Mouse (Mus musculus) CH12.LX (cell line): ENCODE results near the gene Pbrm1. TPM values are rescaled to one million over a fixed set of nuclear protein-coding genes. Genes with fewer than 3 reads are reported as not detected.

Experiments used
- DNase-seq: peaks from one replicate; pipeline ENCODE4 v3.0.0-alpha.2; 2013; ENCODE audit errors: extremely low read depth
- H3K27ac ChIP-seq: 2 replicates; pipeline ENCODE4 v1.5.1; 2012; ENCODE audit warnings: low read depth, mild to moderate bottlenecking, control low read depth, moderate library complexity; ENCODE audit not compliant: insufficient read depth
- H3K27me3 ChIP-seq: replicated peaks from 2 replicates; pipeline ENCODE3; 2012; ENCODE audit warnings: inconsistent platforms
- H3K36me3 ChIP-seq, 2 experiments: replicated peaks in 1 of 2; 2 replicates each; pipeline versions ENCODE3 to v1.6.1; 2012; ENCODE audit warnings: inconsistent platforms in 1 of 2, low read length in 1 of 2, mild to moderate bottlenecking in 1 of 2, mixed read lengths in 1 of 2, moderate library complexity in 1 of 2; ENCODE audit not compliant: control insufficient read depth in 1 of 2, insufficient read depth in 1 of 2
- H3K4me1 ChIP-seq, 2 experiments: 2 replicates each; pipeline ENCODE4 v1.6.1; 2012; ENCODE audit warnings: inconsistent platforms in 1 of 2, moderate library complexity in 1 of 2; ENCODE audit not compliant: insufficient read depth in 2 of 2, control insufficient read depth in 1 of 2
- H3K4me2 ChIP-seq: 2 replicates; pipeline ENCODE4 v1.6.1; 2012; ENCODE audit warnings: low read depth, mild to moderate bottlenecking, control low read depth; ENCODE audit not compliant: poor library complexity, insufficient read depth, severe bottlenecking
- H3K4me3 ChIP-seq, 3 experiments: fragments of 150-350 bp in 1 of 3; sonication (generic) in 1 of 3; replicated peaks in 1 of 3; 2 replicates each; pipeline versions ENCODE3 to v1.5.1; 2011 to 2012; ENCODE audit warnings: low read depth in 2 of 3, low read length in 2 of 3, mild to moderate bottlenecking in 2 of 3, moderate library complexity in 2 of 3, control low read depth in 1 of 3, improper control_type of control experiment in 1 of 3, inconsistent platforms in 1 of 3, mixed read lengths in 1 of 3; ENCODE audit not compliant: poor library complexity in 1 of 3
- H3K79me2 ChIP-seq: replicated peaks from 2 replicates; pipeline ENCODE4 v1.6.1; 2012; ENCODE audit warnings: mild to moderate bottlenecking, moderate library complexity; ENCODE audit not compliant: control insufficient read depth, poor library complexity, insufficient read depth, severe bottlenecking; ENCODE audit errors: extremely low read depth
- H3K9ac ChIP-seq: 2 replicates; pipeline ENCODE4 v1.6.1; 2012; ENCODE audit warnings: low read depth, mild to moderate bottlenecking, control low read depth, moderate library complexity; ENCODE audit not compliant: insufficient read depth
- H3K9me3 ChIP-seq: replicated peaks from 2 replicates; pipeline ENCODE3; 2012; ENCODE audit warnings: low read length, inconsistent platforms, mixed read lengths
- BHLHE40 ChIP-seq: IDR thresholded peaks from 2 replicates; pipeline ENCODE4 v1.6.1; 2011; ENCODE audit warnings: mild to moderate bottlenecking, low read depth, low read length, improper control_type of control experiment
- CHD1 ChIP-seq: IDR thresholded peaks from 2 replicates; pipeline ENCODE4 v1.6.1; 2012; ENCODE audit warnings: low read depth, low read length, improper control_type of control experiment, inconsistent platforms
- CTCF ChIP-seq, 2 experiments: IDR thresholded peaks in 1 of 2; conservative IDR thresholded peaks in 1 of 2; 2 replicates each; pipeline ENCODE4 v1.5.1; 2011 to 2012; ENCODE audit warnings: low read depth in 2 of 2, low read length in 2 of 2, improper control_type of control experiment in 1 of 2, inconsistent platforms in 1 of 2, mild to moderate bottlenecking in 1 of 2, moderate library complexity in 1 of 2
- ELF1 ChIP-seq: IDR thresholded peaks from 2 replicates; pipeline ENCODE4 v1.6.1; 2014; ENCODE audit warnings: low read depth, mild to moderate bottlenecking, inconsistent platforms, low read length, improper control_type of control experiment
- ETS1 ChIP-seq: conservative IDR thresholded peaks from 2 replicates; pipeline ENCODE4 v1.6.1; 2012; ENCODE audit warnings: low read depth, mild to moderate bottlenecking, inconsistent platforms, low read length, improper control_type of control experiment, moderate library complexity
- GABPA ChIP-seq: IDR thresholded peaks from 2 replicates; pipeline ENCODE4 v1.6.1; 2012; ENCODE audit warnings: low read depth, low read length, improper control_type of control experiment, inconsistent platforms; ENCODE audit not compliant: insufficient replicate concordance
- HCFC1 ChIP-seq: IDR thresholded peaks from 2 replicates; pipeline ENCODE4 v1.6.1; 2012; ENCODE audit warnings: low read depth, mild to moderate bottlenecking, inconsistent platforms, low read length, improper control_type of control experiment
- JUN ChIP-seq: IDR thresholded peaks from 2 replicates; pipeline ENCODE4 v1.6.1; 2011; ENCODE audit warnings: low read depth, mild to moderate bottlenecking, low read length, improper control_type of control experiment, moderate library complexity; ENCODE audit not compliant: insufficient read depth
- JUND ChIP-seq: conservative IDR thresholded peaks from 2 replicates; pipeline ENCODE4 v1.6.1; 2011; ENCODE audit warnings: low read depth, low read length, improper control_type of control experiment
- MAX ChIP-seq: IDR thresholded peaks from 2 replicates; pipeline ENCODE4 v1.6.1; 2011; ENCODE audit warnings: low read length, improper control_type of control experiment
- MAZ ChIP-seq: IDR thresholded peaks from 2 replicates; pipeline ENCODE4 v1.6.1; 2012; ENCODE audit warnings: low read depth, mild to moderate bottlenecking, inconsistent platforms, low read length, improper control_type of control experiment, moderate library complexity
- MEF2A ChIP-seq: IDR thresholded peaks from 2 replicates; pipeline ENCODE4 v1.6.1; 2014; ENCODE audit warnings: low read depth, mild to moderate bottlenecking, inconsistent platforms, low read length, improper control_type of control experiment, borderline replicate concordance
- MXI1 ChIP-seq: IDR thresholded peaks from 2 replicates; pipeline ENCODE4 v1.6.1; 2011; ENCODE audit warnings: mild to moderate bottlenecking, low read depth, low read length, improper control_type of control experiment
- NELFE ChIP-seq: IDR thresholded peaks from 2 replicates; pipeline ENCODE4 v1.6.1; 2011; ENCODE audit warnings: low read depth, low read length, improper control_type of control experiment
- RAD21 ChIP-seq: IDR thresholded peaks from 2 replicates; pipeline ENCODE4 v1.6.1; 2011; ENCODE audit warnings: low read depth, mild to moderate bottlenecking, low read length, improper control_type of control experiment, moderate library complexity
- SIN3A ChIP-seq: IDR thresholded peaks from 2 replicates; pipeline ENCODE4 v1.6.1; 2012; ENCODE audit warnings: low read length, improper control_type of control experiment, inconsistent platforms
- TCF12 ChIP-seq: IDR thresholded peaks from 2 replicates; pipeline ENCODE4 v1.6.1; 2014; ENCODE audit warnings: low read depth, mild to moderate bottlenecking, inconsistent platforms, low read length, improper control_type of control experiment
- UBTF ChIP-seq: IDR thresholded peaks from 2 replicates; pipeline ENCODE4 v1.6.1; 2012; ENCODE audit warnings: low read depth, mild to moderate bottlenecking, inconsistent platforms, low read length, improper control_type of control experiment, moderate library complexity
- USF1 ChIP-seq: IDR thresholded peaks from 2 replicates; pipeline ENCODE4 v1.6.1; 2014; ENCODE audit warnings: low read depth, mild to moderate bottlenecking, inconsistent platforms, low read length, improper control_type of control experiment
- ZKSCAN1 ChIP-seq: IDR thresholded peaks from 2 replicates; pipeline ENCODE4 v1.6.1; 2012; ENCODE audit warnings: low read depth, inconsistent platforms, low read length, improper control_type of control experiment, borderline replicate concordance
- ZMIZ1 ChIP-seq: IDR thresholded peaks from 2 replicates; pipeline ENCODE4 v1.6.1; 2012; ENCODE audit warnings: low read depth, mild to moderate bottlenecking, inconsistent platforms, low read length, improper control_type of control experiment
- dilution Hi-C: fragments of 300-500 bp; cut with MboI; formaldehyde crosslinking; loops from 2 replicates; pipeline ENCODE4 v1.14.3; 2020; ENCODE audit warnings: low sequenced_read_pairs; ENCODE audit not compliant: extremely low pct_unique_long_range_greater_than_20kb, extremely low pct_ligation_motif_present
- in situ Hi-C: fragments of 300-500 bp; cut with MboI; formaldehyde crosslinking; loops from 3 replicates; pipeline ENCODE4 v1.14.3; 2019; ENCODE audit warnings: low sequenced_read_pairs, low pct_ligation_motif_present, low pct_unique_long_range_greater_than_20kb, mixed read lengths
- polyA plus RNA-seq: library from polyadenylated mRNA; unstranded; fragments of >175 nt; gene quantifications from 2 replicates; pipeline ENCODE4 v1.2.1, GENCODE M21; 2012; ENCODE audit warnings: low read depth; ENCODE audit not compliant: insufficient read length
- total RNA-seq, 2 experiments: library from RNA; depleted of rRNA; stranded (reverse); fragments of 300-350 nt in 1 of 2; fragments of >200 nt in 1 of 2; gene quantifications; 2 replicates each; pipeline ENCODE4 v1.2.3; 2012 to 2014

Gene Pbrm1
- total and polyA plus RNA-seq, 3 experiments: 20.4 to 28.8 (median 22.6) TPM

GRCm38 (mm10) chr14:31139666-31140065 lies 120.7 kb downstream of the Pbrm1 start:
- no peak overlapping the region for H3K9ac ChIP-seq
- dilution Hi-C loops: no loop called here
- in situ Hi-C loops: no loop called here
- no peaks in the 10 kb centered on the region for H3K79me2 ChIP-seq
- H3K4me1 ChIP-seq: peaks cover 0 to 3% of the 10 kb centered on the region in 2 experiments; a peak in 2 of 4 replicates
- H3K4me2 ChIP-seq: no peak overlapping the region
- peaks cover 32 to 80% of the 10 kb centered on the region in 2 experiments for H3K36me3 ChIP-seq
- no peak overlapping the region for H3K4me3 ChIP-seq
- DNase-seq: no peak
- peaks cover 9% of the 10 kb centered on the region for H3K9me3 ChIP-seq
- no peaks in the 10 kb centered on the region for H3K27me3 ChIP-seq
- TF ChIP-seq TCF12 (no peak), NELFE (no peak), MEF2A (no peak), JUN (no peak), GABPA (no peak), ZMIZ1 (no peak), RAD21 (no peak), USF1 (no peak)
- TF ChIP-seq, all 38 proteins: peak for 0
- H3K27ac ChIP-seq: no peak overlapping the region

GRCm38 (mm10) chr14:31140141-31140540 lies 121.2 kb downstream of the Pbrm1 start:
- no peak for TF ChIP-seq SIN3A
- H3K4me3 ChIP-seq: no peak overlapping the region
- DNase-seq: no peak
- H3K9me3 ChIP-seq: peaks cover 9% of the 10 kb centered on the region
- peaks cover 30 to 85% of the 10 kb centered on the region in 2 experiments for H3K36me3 ChIP-seq
- no peak overlapping the region for H3K4me2 ChIP-seq
- no peak overlapping the region for H3K27ac ChIP-seq
- no peaks in the 10 kb centered on the region for H3K27me3 ChIP-seq
- in situ Hi-C loops: no loop called here
- dilution Hi-C loops: no loop called here
- H3K9ac ChIP-seq: no peak overlapping the region
- H3K79me2 ChIP-seq: no peaks in the 10 kb centered on the region
- H3K4me1 ChIP-seq: peaks cover 0 to 3% of the 10 kb centered on the region in 2 experiments; a peak in 2 of 4 replicates

- TF ChIP-seq UBTF (no peak), ETS1 (no peak), CHD1 (no peak), TCF12 (no peak), USF1 (no peak), MXI1 (no peak), MAZ (no peak), RAD21 (no peak), MEF2A (no peak), ELF1 (no peak), ZMIZ1 (no peak), NELFE (no peak), SIN3A (no peak), HCFC1 (no peak), GABPA (no peak), ZKSCAN1 (no peak), CTCF (conservative IDR thresholded peaks at IDR 0.05 in 1 of 2, IDR thresholded peaks at IDR 0.05 in 1 of 2; ENCODE audit: low read depth in 2 of 2, low read length in 2 of 2) (no peak), MAX (no peak), JUND (no peak), BHLHE40 (no peak)
- Histone ChIP-seq H3K9me3 (peaks cover 9% of the 10 kb centered on the region), H3K27ac (no peak overlapping the region), H3K4me2 (no peak overlapping the region), H3K27me3 (no peaks in the 10 kb centered on the region), H3K36me3 (peaks cover 24 to 90% of the 10 kb centered on the region in 2 experiments), H3K4me1 (peaks cover 0 to 3% of the 10 kb centered on the region in 2 experiments; a peak in 2 of 4 replicates), H3K4me3 (no peak overlapping the region), H3K79me2 (no peaks in the 10 kb centered on the region), H3K9ac (no peak overlapping the region)
- in situ Hi-C loops (no loop called here), dilution Hi-C loops (no loop called here)
- no peak for DNase-seq
These were observed 122.1 kb downstream of the Pbrm1 start for GRCm38 (mm10) chr14:31141011-31141410.
